Mouse (Mus musculus): ENCODE measurements at regions not wholly inside any gene's neighbourhood (a gene's known extent, or its start where the extent isn't known, plus 50 kb on each side); places are given as distances from the start of the nearest gene placed in this dataset.

- no peak for DNase-seq
Observed at GRCm38 (mm10) chr7:70105024-70105423, 261.5 kb downstream of the Nr2f2 start.

- no peak for DNase-seq
Observed at GRCm38 (mm10) chr7:70104486-70104885, 262.0 kb downstream of the Nr2f2 start.

- no peak for DNase-seq
Observed at GRCm38 (mm10) chr7:70103680-70104079, 262.9 kb downstream of the Nr2f2 start.

GRCm38 (mm10) chr7:70099001-70099400 is 267.5 kb downstream of the Nr2f2 start:
- no peak for DNase-seq

- no peak for DNase-seq
Observed at GRCm38 (mm10) chr7:70093916-70094784, 272.4 kb downstream of the Nr2f2 start.

- no peak for DNase-seq
Observed at GRCm38 (mm10) chr7:70092089-70092488, 274.4 kb downstream of the Nr2f2 start.

GRCm38 (mm10) chr7:70089121-70089520 is 277.4 kb downstream of the Nr2f2 start:
- no peak for DNase-seq

GRCm38 (mm10) chr7:70069662-70070061 is 296.9 kb downstream of the Nr2f2 start:
- DNase-seq = no peak

- no peak for DNase-seq
Observed at GRCm38 (mm10) chr7:70067828-70068719, 298.5 kb downstream of the Nr2f2 start.

GRCm38 (mm10) chr7:70067071-70067470 is 299.5 kb downstream of the Nr2f2 start:
- no peak for DNase-seq

- no peak for DNase-seq
Observed at GRCm38 (mm10) chr7:70066448-70066847, 300.1 kb downstream of the Nr2f2 start.

GRCm38 (mm10) chr7:70065471-70066130 is 300.9 kb downstream of the Nr2f2 start:
- no peak for DNase-seq

- DNase-seq = no peak
Observed at GRCm38 (mm10) chr7:70047415-70047753, 319.2 kb downstream of the Nr2f2 start.

GRCm38 (mm10) chr7:70046691-70047414 is 319.7 kb downstream of the Nr2f2 start:
- DNase-seq = no peak

- no peak for DNase-seq
Observed at GRCm38 (mm10) chr7:70037011-70037410, 329.5 kb downstream of the Nr2f2 start.

- DNase-seq = no peak
Observed at GRCm38 (mm10) chr7:70032857-70033256, 333.7 kb downstream of the Nr2f2 start.

GRCm38 (mm10) chr7:70029311-70029710 is 337.2 kb downstream of the Nr2f2 start:
- no peak for DNase-seq

- DNase-seq = no peak
Observed at GRCm38 (mm10) chr7:70025527-70025926, 341.0 kb downstream of the Nr2f2 start.

GRCm38 (mm10) chr7:70016611-70017010 is 349.9 kb downstream of the Nr2f2 start:
- DNase-seq = no peak

- DNase-seq = no peak
Observed at GRCm38 (mm10) chr7:70003200-70003986, 363.1 kb downstream of the Nr2f2 start.

- DNase-seq = no peak
Observed at GRCm38 (mm10) chr7:69998756-69999155, 367.8 kb downstream of the Nr2f2 start.

Data from thymus, postnatal 4 days (tissue).